Mouse (Mus musculus) liver, embryonic 13.5 days (tissue): ENCODE data around the gene Slc28a3. TPM values are rescaled to one million over a fixed set of nuclear protein-coding genes. Genes with fewer than 3 reads are reported as not detected.

Experiments
- ATAC-seq: fragments of 200-750 bp; cut with Nextera tagmentation; 2 replicates; pipeline ENCODE4 v1.8.0; 2017; ENCODE audit warnings: low read depth, mild to moderate bottlenecking, moderate number of reproducible peaks, moderate library complexity
- DNase-seq: peaks from one replicate; pipeline ENCODE4 v3.0.0; 2022
- H3K27ac ChIP-seq: fragments of 300-500 bp; sonication (generic); 2 replicates; pipeline ENCODE4 v1.5.1; 2015; ENCODE audit warnings: moderate library complexity, mild to moderate bottlenecking, inconsistent platforms
- H3K27me3 ChIP-seq: fragments of 300-500 bp; sonication (generic); 2 replicates; pipeline ENCODE4 v1.6.1; 2015; ENCODE audit warnings: mild to moderate bottlenecking, inconsistent platforms
- H3K36me3 ChIP-seq: fragments of 300-500 bp; sonication (generic); 2 replicates; pipeline ENCODE4 v1.6.1; 2015; ENCODE audit warnings: mild to moderate bottlenecking, inconsistent platforms
- H3K4me1 ChIP-seq: fragments of 300-500 bp; sonication (generic); replicated peaks from 2 replicates; pipeline ENCODE4 v1.6.1; 2015; ENCODE audit warnings: inconsistent platforms
- H3K4me2 ChIP-seq: fragments of 300-500 bp; sonication (generic); 2 replicates; pipeline ENCODE4 v1.6.1; 2015; ENCODE audit warnings: inconsistent platforms, mild to moderate bottlenecking, moderate library complexity
- H3K4me3 ChIP-seq: fragments of 300-500 bp; sonication (generic); replicated peaks from 2 replicates; pipeline ENCODE4 v1.5.1; 2015; ENCODE audit warnings: mild to moderate bottlenecking, inconsistent platforms
- H3K9ac ChIP-seq: fragments of 300-500 bp; sonication (generic); 2 replicates; pipeline ENCODE4 v1.6.1; 2015; ENCODE audit warnings: mild to moderate bottlenecking, inconsistent platforms
- H3K9me3 ChIP-seq: fragments of 300-500 bp; sonication (generic); replicated peaks from 2 replicates; pipeline ENCODE4 v1.6.1; 2016; ENCODE audit warnings: inconsistent platforms
- WGBS: fragments of 180-500 bp; shearing (Covaris S2); methylation state at CpG from one replicate; pipeline ENCODE4 v1.1.7; 2015; ENCODE audit not compliant: insufficient replicate concordance; 5-methylcytosine and 5-hydroxymethylcytosine counted together
- polyA plus RNA-seq: library from polyadenylated mRNA; unstranded; fragments of >200 nt; fragmentation: Nextera tagmentation; extraction: Ambion mirVana; gene quantifications from 2 replicates; pipeline ENCODE4 v1.2.1, GENCODE M21; 2015

Gene Slc28a3
- polyA plus RNA-seq, 1 experiment from 2014 or later, result not detected

DNA sequence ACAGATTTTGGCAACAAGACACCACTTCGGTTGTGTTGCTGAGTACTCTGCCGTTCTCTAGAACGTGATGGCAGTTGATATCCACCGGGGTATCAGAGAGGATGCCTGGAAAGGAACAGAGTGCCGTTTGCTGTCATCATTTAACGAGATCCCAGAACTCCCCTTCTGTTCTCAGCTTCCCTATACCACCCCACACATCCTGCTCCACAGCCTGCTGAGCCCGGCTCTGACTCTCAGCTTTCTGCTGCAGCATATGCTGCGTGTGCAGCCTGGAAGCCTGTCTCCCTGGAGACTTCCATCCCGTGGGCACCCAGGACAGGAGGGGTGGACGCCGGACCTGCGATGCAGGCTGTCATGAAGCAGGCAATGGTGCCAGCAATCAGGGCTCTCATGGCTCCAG is 52.5 kb downstream of the Slc28a3 start:
- H3K36me3 ChIP-seq, result no peaks in the 10 kb centered on the region
- WGBS, result 63% methylated on average over 12 of the region's 12 CpGs
- no peak overlapping the region for H3K9ac ChIP-seq
- ATAC-seq (no peak), DNase-seq (no peak)
- no peak overlapping the region for H3K27ac ChIP-seq
- no peaks in the 10 kb centered on the region for H3K4me1 ChIP-seq
- no peaks in the 10 kb centered on the region for H3K9me3 ChIP-seq
- H3K4me2 ChIP-seq, result no peak overlapping the region
- H3K27me3 ChIP-seq, result 0 out of 2 replicates have a peak, but pooled peaks cover 5% of the 10 kb centered on the region
- no peak overlapping the region for H3K4me3 ChIP-seq

DNA sequence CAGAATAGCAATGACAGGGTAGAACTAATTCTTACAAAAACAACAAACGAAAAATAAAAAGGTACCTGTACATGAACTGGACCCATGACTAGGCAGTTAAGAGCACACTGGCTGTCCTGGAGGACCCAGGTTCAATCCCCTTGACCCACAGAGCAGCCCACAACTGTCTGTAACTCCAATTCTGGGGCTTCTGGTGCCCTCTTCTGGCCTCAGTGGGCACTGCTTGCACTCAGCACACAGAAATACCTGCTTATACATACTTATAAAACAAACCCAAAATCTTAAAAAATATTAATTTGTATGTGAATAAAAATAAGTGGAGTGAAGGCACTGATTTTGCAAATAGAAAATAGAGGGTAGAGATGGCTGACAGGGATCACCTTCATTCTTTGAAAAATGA is 54.7 kb downstream of the Slc28a3 start:
- ATAC-seq (no peak), DNase-seq (peak; percentile 13)

DNA sequence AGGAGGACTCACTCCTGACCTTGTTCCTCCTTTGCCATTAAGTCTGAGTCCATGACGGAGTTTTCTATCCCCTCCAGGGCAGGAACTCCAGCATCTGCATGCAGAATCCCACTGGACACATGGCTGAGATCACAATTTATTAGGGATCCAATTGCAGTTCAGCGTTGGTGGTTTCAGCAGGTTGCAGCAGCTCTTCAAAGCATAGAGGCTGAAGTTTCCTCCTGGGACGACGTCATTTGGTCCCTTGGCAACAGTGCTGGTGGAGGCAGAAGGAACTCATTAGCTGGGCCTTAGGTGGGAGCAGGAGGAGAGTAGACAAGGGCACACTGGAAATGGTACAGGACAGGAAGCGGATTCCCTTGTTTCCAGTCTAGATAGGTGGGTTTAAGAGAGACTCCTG is 55.1 kb downstream of the Slc28a3 start:
- Histone ChIP-seq H3K36me3 (no peaks in the 10 kb centered on the region), H3K27me3 (0 out of 2 replicates have a peak, but pooled peaks cover 5% of the 10 kb centered on the region), H3K4me1 (no peaks in the 10 kb centered on the region; the same call in 1 of the 2 replicates), H3K9ac (no peak overlapping the region), H3K9me3 (no peaks in the 10 kb centered on the region), H3K4me3 (no peak overlapping the region), H3K4me2 (no peak overlapping the region), H3K27ac (no peak overlapping the region)
- 51% methylated on average over 5 of the region's 5 CpGs for WGBS
- DNase-seq, result no peak
- no peak for ATAC-seq

More for the DNA sequence above, 54.7 kb downstream of the Slc28a3 start:
- H3K4me2 ChIP-seq, result no peak overlapping the region
- H3K4me3 ChIP-seq, result no peak overlapping the region
- H3K9me3 ChIP-seq, result no peaks in the 10 kb centered on the region
- WGBS, result 57% methylated on average over 1 of the region's 1 CpGs
- no peak overlapping the region for H3K9ac ChIP-seq
- no peaks in the 10 kb centered on the region for H3K36me3 ChIP-seq
- no peak overlapping the region for H3K27ac ChIP-seq
- H3K4me1 ChIP-seq, result no peaks in the 10 kb centered on the region; the same call in 1 of the 2 replicates
- H3K27me3 ChIP-seq, result 0 out of 2 replicates have a peak, but pooled peaks cover 5% of the 10 kb centered on the region

DNA sequence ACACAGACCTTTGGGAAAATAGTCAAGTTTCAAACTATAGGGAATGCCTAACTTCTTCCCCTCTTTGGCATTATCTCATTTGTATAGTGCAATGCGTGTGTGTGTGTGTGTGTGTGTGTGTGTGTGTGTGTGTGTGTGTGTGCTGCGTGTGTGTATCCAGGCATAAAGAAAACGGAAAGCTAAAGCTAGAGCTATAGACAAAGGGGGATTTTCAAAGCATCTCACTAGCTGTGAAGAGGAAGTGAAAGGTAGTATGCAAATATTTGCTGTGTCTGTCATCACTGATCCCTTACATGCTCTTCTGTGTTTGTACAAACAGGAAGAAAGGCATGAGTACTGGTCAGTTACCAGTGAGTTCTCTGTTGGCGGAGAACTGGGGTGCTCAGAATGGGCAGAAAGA is 58.8 kb downstream of the Slc28a3 start:
- ATAC-seq (peak; percentile 51), DNase-seq (no peak)
- Histone ChIP-seq H3K27me3 (peaks cover 7% of the 10 kb centered on the region; the same call in 1 of the 2 replicates), H3K4me1 (no peaks in the 10 kb centered on the region; the same call in 1 of the 2 replicates), H3K4me2 (no peak overlapping the region), H3K9ac (no peak overlapping the region), H3K9me3 (no peaks in the 10 kb centered on the region), H3K27ac (no peak overlapping the region), H3K36me3 (no peaks in the 10 kb centered on the region), H3K4me3 (no peak overlapping the region)
- 52% methylated on average over 4 of the region's 4 CpGs for WGBS

DNA sequence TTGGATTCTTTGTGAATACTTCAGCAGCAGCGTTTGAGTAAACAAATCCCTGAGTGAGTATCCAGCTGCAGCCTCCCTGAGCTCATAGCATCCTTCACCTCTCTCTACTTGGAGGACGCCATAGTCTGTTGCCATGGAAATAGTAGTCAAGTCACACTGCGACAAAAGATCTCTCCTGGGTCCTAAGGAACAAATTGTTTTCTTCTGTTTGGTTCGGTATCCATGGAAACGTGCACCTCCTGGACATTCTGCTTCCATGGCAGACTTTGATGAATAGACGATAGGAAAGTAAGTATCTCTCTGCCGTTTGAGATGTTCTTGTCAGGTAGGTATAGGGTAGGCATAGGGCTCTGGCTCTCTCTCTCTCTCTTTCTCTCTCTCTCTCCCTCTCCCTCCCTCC is 63.1 kb downstream of the Slc28a3 start:
- 53% methylated on average over 7 of the region's 7 CpGs for WGBS
- Histone ChIP-seq H3K36me3 (no peaks in the 10 kb centered on the region), H3K27ac (no peak overlapping the region), H3K9ac (no peak overlapping the region), H3K27me3 (peaks cover 11% of the 10 kb centered on the region; the same call in 1 of the 2 replicates), H3K4me1 (peaks cover 17% of the 10 kb centered on the region), H3K4me2 (no peak overlapping the region), H3K9me3 (no peaks in the 10 kb centered on the region), H3K4me3 (no peak overlapping the region)
- no peak for ATAC-seq
- DNase-seq, result no peak

DNA sequence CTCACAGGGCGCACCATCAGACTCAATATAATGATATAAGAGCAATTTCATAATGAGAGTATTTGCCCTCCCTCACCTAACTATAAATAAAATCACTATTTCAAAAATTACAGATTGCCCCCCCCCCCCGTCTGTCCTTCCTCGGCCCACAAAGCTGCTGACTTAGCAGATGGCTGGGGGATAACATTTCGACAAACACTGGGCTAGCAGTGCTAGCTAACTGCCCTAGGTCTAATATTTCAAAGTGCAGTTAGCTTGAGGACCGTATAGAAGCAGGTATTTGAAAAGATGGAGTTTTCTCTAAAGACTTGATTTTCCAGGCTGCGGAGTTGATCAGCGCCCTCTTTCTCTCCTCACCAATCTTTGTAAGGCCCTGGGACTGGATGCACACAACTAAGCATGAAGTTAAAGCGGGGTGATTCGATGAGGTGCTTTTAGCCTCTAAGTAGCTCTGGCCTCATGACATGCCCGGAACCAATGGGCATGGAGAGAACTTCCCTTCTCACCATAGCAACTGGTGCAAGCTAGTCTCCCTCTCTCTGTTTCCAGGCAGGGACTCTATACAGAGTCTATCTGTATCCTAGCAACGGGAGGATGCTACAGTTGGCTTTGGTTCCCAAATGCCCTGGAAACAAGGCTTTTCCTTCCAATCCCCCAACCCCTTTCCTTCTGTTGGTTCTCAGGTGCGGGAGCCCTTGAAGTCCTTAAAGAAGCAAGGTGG is 66.8 kb downstream of the Slc28a3 start:
- Histone ChIP-seq H3K4me2 (peak overlapping the region; percentile 61; the same call in 1 of the 2 replicates), H3K36me3 (no peaks in the 10 kb centered on the region), H3K27ac (no peak overlapping the region; the same call in 1 of the 2 replicates), H3K4me1 (peaks cover 53% of the 10 kb centered on the region), H3K9me3 (no peaks in the 10 kb centered on the region), H3K9ac (no peak overlapping the region), H3K27me3 (peaks cover 11% of the 10 kb centered on the region; the same call in 1 of the 2 replicates), H3K4me3 (no peak overlapping the region)
- no peak for DNase-seq
- WGBS, result 58% methylated on average over 12 of the region's 12 CpGs
- ATAC-seq, result no peak

DNA sequence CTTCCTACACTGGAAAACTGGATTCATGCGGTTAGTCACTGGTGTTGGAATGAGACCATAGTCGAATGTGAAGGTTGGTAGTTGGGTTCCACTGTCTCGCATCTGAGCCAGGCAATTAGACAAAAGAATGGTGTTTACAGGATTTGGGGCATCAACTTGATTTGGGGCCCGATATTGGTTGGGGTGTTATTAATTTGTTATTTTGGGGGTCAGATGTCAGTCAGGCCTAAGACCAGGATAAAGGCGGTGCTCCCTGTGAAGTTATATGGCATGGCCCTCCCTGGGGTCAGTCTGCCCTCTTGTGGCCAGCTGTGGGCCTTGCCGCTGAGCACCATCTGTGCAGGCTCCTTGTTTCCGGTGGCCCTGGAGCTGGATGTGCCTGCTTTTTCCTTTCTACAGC is 67.6 kb downstream of the Slc28a3 start:
- Histone ChIP-seq H3K4me1 (peaks cover 61% of the 10 kb centered on the region), H3K4me3 (peak overlapping the region; percentile 26), H3K4me2 (peak overlapping the region; percentile 61), H3K9me3 (no peaks in the 10 kb centered on the region), H3K36me3 (no peaks in the 10 kb centered on the region), H3K27me3 (peaks cover 11% of the 10 kb centered on the region; the same call in 1 of the 2 replicates), H3K27ac (peak overlapping the region; percentile 84), H3K9ac (peak overlapping the region; percentile 60)
- ATAC-seq (peak; percentile 87), DNase-seq (peak; percentile 80)
- 16% methylated on average over 7 of the region's 7 CpGs for WGBS

DNA sequence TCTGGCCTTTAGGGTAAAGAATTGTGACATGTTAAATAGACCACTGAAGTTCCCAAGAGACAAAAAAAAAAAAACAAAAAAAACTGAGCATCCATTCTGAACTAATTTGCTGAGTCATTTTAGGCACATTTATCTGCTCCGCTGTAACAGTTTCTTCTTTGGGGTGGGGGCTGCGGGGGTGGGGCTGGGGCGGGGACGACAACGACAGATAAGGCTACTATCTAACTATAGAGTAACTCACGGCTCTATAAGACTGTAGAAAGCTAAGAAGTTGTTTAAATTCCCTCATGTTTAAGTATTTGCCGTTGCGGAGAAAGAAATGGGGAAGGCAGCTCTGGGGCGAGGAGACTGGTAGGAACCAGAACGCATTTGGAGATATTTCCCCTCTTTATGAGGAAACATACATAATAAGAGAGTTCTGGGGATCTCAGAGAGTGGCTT is 68.1 kb downstream of the Slc28a3 start:
- peaks cover 65% of the 10 kb centered on the region for H3K4me1 ChIP-seq
- H3K27ac ChIP-seq, result peak overlapping the region; percentile 84
- 19% methylated on average over 10 of the region's 10 CpGs for WGBS
- peak overlapping the region; percentile 61 for H3K4me2 ChIP-seq
- peak overlapping the region; percentile 60 for H3K9ac ChIP-seq
- H3K36me3 ChIP-seq, result no peaks in the 10 kb centered on the region
- ATAC-seq (peak; percentile 67), DNase-seq (no peak)
- H3K27me3 ChIP-seq, result peaks cover 6% of the 10 kb centered on the region; the same call in 1 of the 2 replicates
- peak overlapping the region; percentile 26 for H3K4me3 ChIP-seq
- no peaks in the 10 kb centered on the region for H3K9me3 ChIP-seq

DNA sequence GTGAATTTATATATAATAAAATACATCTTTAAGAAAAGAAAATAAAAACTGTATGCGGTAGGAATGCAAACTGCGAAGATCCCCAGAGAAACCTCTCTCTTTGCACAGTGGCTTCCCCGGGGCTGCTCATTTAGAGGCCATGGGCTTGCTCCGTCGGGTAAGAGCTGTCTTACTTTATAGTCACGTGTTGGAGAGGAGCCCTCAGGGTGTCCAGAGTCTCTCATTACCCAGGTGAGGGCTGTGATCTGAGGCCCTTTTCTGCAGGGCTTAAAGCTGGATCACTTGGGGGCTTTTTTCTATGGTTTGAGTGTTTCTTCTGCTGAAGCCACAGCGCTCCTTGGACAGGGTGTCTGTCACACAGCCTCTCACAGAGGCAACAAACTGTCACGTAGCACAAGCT is 68.5 kb downstream of the Slc28a3 start:
- peaks cover 70% of the 10 kb centered on the region for H3K4me1 ChIP-seq
- 0 out of 2 replicates have a peak, but pooled peaks cover 4% of the 10 kb centered on the region for H3K27me3 ChIP-seq
- H3K4me2 ChIP-seq, result peak overlapping the region; percentile 61
- ATAC-seq, result no peak
- DNase-seq, result peak; percentile 20
- no peaks in the 10 kb centered on the region for H3K36me3 ChIP-seq
- H3K9me3 ChIP-seq, result no peaks in the 10 kb centered on the region
- H3K27ac ChIP-seq, result peak overlapping the region; percentile 84
- no peak overlapping the region for H3K4me3 ChIP-seq
- peak overlapping the region; percentile 60 for H3K9ac ChIP-seq
- 46% methylated on average over 8 of the region's 8 CpGs for WGBS

DNA sequence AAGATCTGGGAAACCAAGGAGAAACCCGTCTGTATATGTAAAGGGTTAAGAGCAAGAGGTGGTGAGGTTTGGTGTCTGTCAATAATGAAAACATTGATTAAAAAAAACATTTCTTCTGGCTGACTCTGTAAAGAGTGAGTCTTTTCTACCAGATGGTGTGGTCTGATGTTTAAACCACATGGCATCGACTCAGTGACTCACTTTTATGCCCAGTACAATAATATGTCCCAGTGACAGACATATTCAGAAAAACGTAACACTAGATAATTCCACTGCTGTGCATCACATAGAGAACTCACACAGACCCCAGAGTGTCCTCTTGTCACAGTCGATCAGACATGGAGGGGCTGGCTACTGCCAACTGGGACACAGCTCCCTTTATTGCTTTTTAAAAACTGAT is 69.1 kb downstream of the Slc28a3 start:
- H3K4me3 ChIP-seq, result no peak overlapping the region
- ATAC-seq (no peak), DNase-seq (no peak)
- H3K9ac ChIP-seq, result no peak overlapping the region
- H3K4me1 ChIP-seq, result peaks cover 75% of the 10 kb centered on the region
- no peak overlapping the region for H3K4me2 ChIP-seq
- no peaks in the 10 kb centered on the region for H3K9me3 ChIP-seq
- WGBS, result 59% methylated on average over 4 of the region's 4 CpGs
- 0 out of 2 replicates have a peak, but pooled peaks cover 4% of the 10 kb centered on the region for H3K27me3 ChIP-seq
- no peaks in the 10 kb centered on the region for H3K36me3 ChIP-seq
- peak overlapping the region; percentile 84 for H3K27ac ChIP-seq

DNA sequence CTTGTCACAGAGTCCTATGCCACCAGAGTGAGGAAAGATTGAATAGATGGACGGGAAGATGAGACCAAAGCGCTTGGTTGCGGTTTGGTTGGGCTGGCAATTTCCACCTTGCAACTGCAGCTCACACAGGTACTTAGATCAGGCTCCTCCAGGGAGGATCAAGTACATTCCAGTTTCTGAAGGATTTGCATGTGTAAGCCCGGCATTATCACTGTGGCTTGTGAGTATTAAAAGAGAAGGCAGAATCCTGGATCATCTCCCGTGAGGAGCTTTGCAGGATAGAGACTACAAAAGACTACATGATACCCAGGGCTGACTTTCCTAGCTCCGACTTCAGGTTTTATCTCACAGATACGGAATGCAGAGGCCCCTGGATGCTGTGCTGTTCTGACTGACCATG is 71.7 kb downstream of the Slc28a3 start:
- Histone ChIP-seq H3K27me3 (no peaks in the 10 kb centered on the region), H3K4me3 (no peak overlapping the region), H3K36me3 (no peaks in the 10 kb centered on the region), H3K9me3 (no peaks in the 10 kb centered on the region), H3K4me2 (no peak overlapping the region), H3K4me1 (peaks cover 98% of the 10 kb centered on the region), H3K27ac (peak overlapping the region; percentile 88), H3K9ac (0 out of 2 replicates have a peak overlapping the region, but pooled peaks have one; percentile 49)
- no peak for ATAC-seq
- 71% methylated on average over 7 of the region's 7 CpGs for WGBS
- no peak for DNase-seq
